Mouse (Mus musculus) thymus, adult 2 months (tissue): ENCODE data around the gene Bag1.

Experiments
- CTCF ChIP-seq: fragments of 200-500 bp; IDR thresholded peaks from 2 replicates; pipeline ENCODE4 v1.5.1; 2012; ENCODE audit warnings: mild to moderate bottlenecking, control low read depth, low read length, moderate library complexity, borderline replicate concordance; ENCODE audit not compliant: control insufficient read depth, poor library complexity, insufficient read depth; ENCODE audit errors: extremely low read depth
- POLR2A ChIP-seq: fragments of 200-500 bp; IDR thresholded peaks from 2 replicates; pipeline ENCODE4 v1.6.1; 2012; ENCODE audit warnings: mild to moderate bottlenecking, low read length, control low read depth, moderate library complexity; ENCODE audit not compliant: control insufficient read depth, poor library complexity, insufficient read depth; ENCODE audit errors: extremely low read depth

GRCm38 (mm10) chr4:40936175-40936839 lies 11.8 kb downstream of the Bag1 start:
- TF ChIP-seq POLR2A (no peak), CTCF (no peak)
